Mouse (Mus musculus): ENCODE data around the gene Zfp292. TPM values are rescaled to one million over a fixed set of nuclear protein-coding genes. Genes with fewer than 3 reads are reported as not detected.

Gene Zfp292
- polyA plus RNA-seq, 1 experiment = 0.03 TPM

- Histone ChIP-seq H3K36me3 (ENCODE audit: control insufficient read depth) (no peaks in the 10 kb centered on the region), H3K9me3 (ENCODE audit: control insufficient read depth, low read length) (no peaks in the 10 kb centered on the region), H3K4me1 (ENCODE audit: control insufficient read depth) (no peaks in the 10 kb centered on the region), H3K27me3 (ENCODE audit: control insufficient read depth) (peaks cover 12% of the 10 kb centered on the region), H3K4me3 (replicated peaks) (no peak overlapping the region)
- no peak for TF ChIP-seq GATA1 (IDR thresholded peaks at IDR 0.05; ENCODE audit: low read length)
- TF ChIP-seq TAL1 (IDR thresholded peaks at IDR 0.05; ENCODE audit: low read length) = no peak
These were observed 18.4 kb upstream of the Zfp292 start for GRCm38 (mm10) chr4:34901166-34901565.

- Histone ChIP-seq H3K27me3 (ENCODE audit: control insufficient read depth) (peaks cover 12% of the 10 kb centered on the region), H3K4me1 (ENCODE audit: control insufficient read depth) (no peaks in the 10 kb centered on the region), H3K4me3 (replicated peaks) (no peak overlapping the region), H3K36me3 (ENCODE audit: control insufficient read depth) (no peaks in the 10 kb centered on the region), H3K9me3 (ENCODE audit: control insufficient read depth, low read length) (no peaks in the 10 kb centered on the region)
- TF ChIP-seq TAL1 (IDR thresholded peaks at IDR 0.05; ENCODE audit: low read length) (no peak), GATA1 (IDR thresholded peaks at IDR 0.05; ENCODE audit: low read length) (no peak)
These were observed 17.4 kb upstream of the Zfp292 start for GRCm38 (mm10) chr4:34900155-34900554.

- Histone ChIP-seq H3K9me3 (ENCODE audit: control insufficient read depth, low read length) (no peaks in the 10 kb centered on the region), H3K36me3 (ENCODE audit: control insufficient read depth) (no peaks in the 10 kb centered on the region)
- no peak for TF ChIP-seq TAL1 (IDR thresholded peaks at IDR 0.05; ENCODE audit: low read length)
- TF ChIP-seq GATA1 (IDR thresholded peaks at IDR 0.05; ENCODE audit: low read length) = no peak
These were observed 16.6 kb upstream of the Zfp292 start for GRCm38 (mm10) chr4:34899322-34899721.

GRCm38 (mm10) chr4:34898497-34898896 lies 15.7 kb upstream of the Zfp292 start:
- Histone ChIP-seq H3K4me3 (replicated peaks) (no peak overlapping the region), H3K9me3 (ENCODE audit: control insufficient read depth, low read length) (no peaks in the 10 kb centered on the region), H3K36me3 (ENCODE audit: control insufficient read depth) (no peaks in the 10 kb centered on the region), H3K4me1 (ENCODE audit: control insufficient read depth) (no peaks in the 10 kb centered on the region), H3K27me3 (ENCODE audit: control insufficient read depth) (peaks cover 13% of the 10 kb centered on the region)
- TF ChIP-seq TAL1 (IDR thresholded peaks at IDR 0.05; ENCODE audit: low read length) = no peak
- TF ChIP-seq GATA1 (IDR thresholded peaks at IDR 0.05; ENCODE audit: low read length) = no peak

More at GRCm38 (mm10) chr4:34899322-34899721, 16.6 kb upstream of the Zfp292 start:
- no peak overlapping the region for H3K4me3 ChIP-seq (replicated peaks)
- no peaks in the 10 kb centered on the region for H3K4me1 ChIP-seq (ENCODE audit: control insufficient read depth)
- peaks cover 12% of the 10 kb centered on the region for H3K27me3 ChIP-seq (ENCODE audit: control insufficient read depth)

GRCm38 (mm10) chr4:34893479-34893878 lies 10.7 kb upstream of the Zfp292 start, which contains the start of gene Cga:
Gene Cga, plus strand, starts transcription at chr4:34893779.
- no peak within 1 kb of the TSS for H3K4me3 ChIP-seq (replicated peaks)
- no peaks in the 10 kb centered on the region for H3K9me3 ChIP-seq (ENCODE audit: control insufficient read depth, low read length)
- H3K4me1 ChIP-seq (ENCODE audit: control insufficient read depth) = peaks cover 16% of the 10 kb centered on the region
- no peaks in the 10 kb centered on the region for H3K36me3 ChIP-seq (ENCODE audit: control insufficient read depth)
- TF ChIP-seq GATA1 (IDR thresholded peaks at IDR 0.05; ENCODE audit: low read length) (no peak), TAL1 (IDR thresholded peaks at IDR 0.05; ENCODE audit: low read length) (no peak)
- peaks cover 40% of the 10 kb centered on the region for H3K27me3 ChIP-seq (ENCODE audit: control insufficient read depth)

- Histone ChIP-seq H3K36me3 (ENCODE audit: control insufficient read depth) (no peaks in the 10 kb centered on the region), H3K4me3 (replicated peaks) (no peak overlapping the region), H3K4me1 (ENCODE audit: control insufficient read depth) (peaks cover 39% of the 10 kb centered on the region), H3K27me3 (ENCODE audit: control insufficient read depth) (peaks cover 38% of the 10 kb centered on the region), H3K9me3 (ENCODE audit: control insufficient read depth, low read length) (no peaks in the 10 kb centered on the region)
- TF ChIP-seq GATA1 (IDR thresholded peaks at IDR 0.05; ENCODE audit: low read length) (no peak), TAL1 (IDR thresholded peaks at IDR 0.05; ENCODE audit: low read length) (no peak)
These were observed 7.0 kb upstream of the Zfp292 start for GRCm38 (mm10) chr4:34889812-34890185.

GRCm38 (mm10) chr4:34889101-34889811 lies 6.5 kb upstream of the Zfp292 start:
- H3K4me1 ChIP-seq (ENCODE audit: control insufficient read depth) = peaks cover 39% of the 10 kb centered on the region
- peaks cover 38% of the 10 kb centered on the region for H3K27me3 ChIP-seq (ENCODE audit: control insufficient read depth)
- H3K36me3 ChIP-seq (ENCODE audit: control insufficient read depth) = no peaks in the 10 kb centered on the region
- no peaks in the 10 kb centered on the region for H3K9me3 ChIP-seq (ENCODE audit: control insufficient read depth, low read length)
- no peak for TF ChIP-seq TAL1 (IDR thresholded peaks at IDR 0.05; ENCODE audit: low read length)
- no peak overlapping the region for H3K4me3 ChIP-seq (replicated peaks)

GRCm38 (mm10) chr4:34887295-34887694 lies 4.5 kb upstream of the Zfp292 start:
- H3K9me3 ChIP-seq (ENCODE audit: control insufficient read depth, low read length) = no peaks in the 10 kb centered on the region
- peak overlapping the region; percentile 84 for H3K4me3 ChIP-seq (replicated peaks)
- TF ChIP-seq TAL1 (IDR thresholded peaks at IDR 0.05; ENCODE audit: low read length) (no peak), GATA1 (IDR thresholded peaks at IDR 0.05; ENCODE audit: low read length) (no peak)
- peaks cover 36% of the 10 kb centered on the region for H3K27me3 ChIP-seq (ENCODE audit: control insufficient read depth)
- no peaks in the 10 kb centered on the region for H3K36me3 ChIP-seq (ENCODE audit: control insufficient read depth)
- peaks cover 50% of the 10 kb centered on the region for H3K4me1 ChIP-seq (ENCODE audit: control insufficient read depth)

GRCm38 (mm10) chr4:34886490-34887111 lies 3.8 kb upstream of the Zfp292 start:
- Histone ChIP-seq H3K4me3 (replicated peaks) (peak overlapping the region; percentile 84), H3K27me3 (ENCODE audit: control insufficient read depth) (peaks cover 30% of the 10 kb centered on the region), H3K36me3 (ENCODE audit: control insufficient read depth) (no peaks in the 10 kb centered on the region), H3K4me1 (ENCODE audit: control insufficient read depth) (peaks cover 55% of the 10 kb centered on the region), H3K9me3 (ENCODE audit: control insufficient read depth, low read length) (no peaks in the 10 kb centered on the region)
- TF ChIP-seq GATA1 (IDR thresholded peaks at IDR 0.05; ENCODE audit: low read length) = no peak
- no peak for TF ChIP-seq TAL1 (IDR thresholded peaks at IDR 0.05; ENCODE audit: low read length)

All from erythroblast, embryonic 14.5 days (primary cell).